Mouse (Mus musculus) C2C12 (cell line): Measurements from ENCODE around the gene Prcp.

ENCODE experiments used
- CTCF ChIP-seq: IDR thresholded peaks from one replicate; pipeline ENCODE4 v1.5.1; 2011; ENCODE audit not compliant: control insufficient read depth, insufficient read depth, insufficient read length
- MAX ChIP-seq: IDR thresholded peaks from one replicate; pipeline ENCODE4 v1.6.1; 2011; ENCODE audit warnings: mild to moderate bottlenecking, control low read depth
- MYOG ChIP-seq: IDR thresholded peaks from one replicate; pipeline ENCODE4 v1.6.1; 2011; ENCODE audit not compliant: control insufficient read depth, insufficient read length; ENCODE audit errors: extremely low read depth

DNA sequence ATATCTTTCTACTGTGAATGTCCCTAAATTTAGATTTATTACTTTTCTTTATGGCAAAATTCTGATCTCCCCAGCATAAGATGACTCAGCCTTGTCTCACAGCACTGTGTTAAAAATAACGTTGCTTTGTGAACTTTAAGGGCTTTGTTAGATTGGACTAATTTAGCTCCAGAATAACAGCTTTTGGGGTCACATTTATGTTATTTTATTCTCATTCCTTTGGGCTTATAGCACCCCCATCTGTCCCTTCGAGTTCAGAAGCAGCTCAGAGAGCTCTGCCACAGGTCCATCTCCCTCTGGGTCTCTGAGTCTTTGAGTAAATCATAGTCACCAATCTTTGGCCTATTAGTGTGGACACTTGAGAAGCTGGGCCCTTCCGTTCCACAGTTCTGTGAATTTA, 36.4 kb upstream of the Prcp start:
- TF ChIP-seq CTCF, result no peak
- no peak for TF ChIP-seq MAX
- TF ChIP-seq MYOG, result no peak
